Mouse (Mus musculus) limb, embryonic 13.5 days (tissue): ENCODE measurements around the gene Gm3194. TPM values are rescaled to one million over a fixed set of nuclear protein-coding genes. Genes with fewer than 3 reads are reported as not detected.
"Not testable (repeated sequence)": the region's sequence is repeated elsewhere in the genome, so short reads cannot be mapped to it uniquely, and the experiment has no call there.

ENCODE experiments used
- ATAC-seq: fragments of 200-750 bp; cut with Nextera tagmentation; 2 replicates; pipeline ENCODE4 v1.8.0; 2017; ENCODE audit warnings: low read depth, moderate number of reproducible peaks, moderate TSS enrichment; ENCODE audit not compliant: low FRiP score
- H3K27ac ChIP-seq: fragments of 300-500 bp; sonication (generic); 2 replicates; pipeline ENCODE4 v1.5.1; 2015; ENCODE audit warnings: inconsistent platforms, mild to moderate bottlenecking, moderate library complexity
- H3K27me3 ChIP-seq: fragments of 300-500 bp; sonication (generic); 2 replicates; pipeline ENCODE4 v1.6.1; 2015; ENCODE audit warnings: mild to moderate bottlenecking, inconsistent platforms
- H3K36me3 ChIP-seq: fragments of 300-500 bp; sonication (generic); 2 replicates; pipeline ENCODE4 v1.6.1; 2015; ENCODE audit warnings: inconsistent platforms, mild to moderate bottlenecking, moderate library complexity
- H3K4me1 ChIP-seq: fragments of 300-500 bp; sonication (generic); 2 replicates; pipeline ENCODE4 v1.6.1; 2015; ENCODE audit warnings: inconsistent platforms
- H3K4me2 ChIP-seq: fragments of 300-500 bp; sonication (generic); replicated peaks from 2 replicates; pipeline ENCODE4 v1.6.1; 2015; ENCODE audit warnings: inconsistent platforms, mild to moderate bottlenecking, moderate library complexity
- H3K4me3 ChIP-seq: fragments of 300-500 bp; sonication (generic); 2 replicates; pipeline ENCODE4 v1.5.1; 2015; ENCODE audit warnings: moderate library complexity, mild to moderate bottlenecking, inconsistent platforms
- H3K9ac ChIP-seq: fragments of 300-500 bp; sonication (generic); 2 replicates; pipeline ENCODE4 v1.6.1; 2015; ENCODE audit warnings: mild to moderate bottlenecking, inconsistent platforms
- H3K9me3 ChIP-seq: fragments of 300-500 bp; sonication (generic); 2 replicates; pipeline ENCODE4 v1.6.1; 2016; ENCODE audit warnings: inconsistent platforms
- WGBS: fragments of 180-500 bp; shearing (Covaris S2); methylation state at CpG from one replicate; pipeline ENCODE4 v1.1.7; 2015; 5-methylcytosine and 5-hydroxymethylcytosine counted together
- polyA plus RNA-seq: library from polyadenylated mRNA; unstranded; fragments of >200 nt; fragmentation: Nextera tagmentation; extraction: Ambion mirVana; gene quantifications from 2 replicates; pipeline ENCODE4 v1.2.1, GENCODE M21; 2015

Gene Gm3194
- polyA plus RNA-seq: 0.59 and 0.78 TPM in 2 replicates

- not testable (repeated sequence) for ATAC-seq, H3K4me2 ChIP-seq, H3K27me3 ChIP-seq, H3K27ac ChIP-seq, H3K4me1 ChIP-seq, H3K4me3 ChIP-seq, H3K9me3 ChIP-seq, H3K36me3 ChIP-seq, H3K9ac ChIP-seq
- no CpG with 5 or more reads among the region's 3 CpGs for WGBS
Measured at GRCm38 (mm10) chr14:5455367-5455766, at the start of gene Gm3194. Gm3194 (minus strand) TSS chr14:5455467.

GRCm38 (mm10) chr14:5501374-5501773, 46.1 kb upstream of the Gm3194 start, which contains the start of gene Gm3488:
Gm3488 (plus strand) TSS chr14:5501674.
- H3K27me3 ChIP-seq, ATAC-seq, H3K9ac ChIP-seq, H3K27ac ChIP-seq, H3K4me1 ChIP-seq, H3K4me3 ChIP-seq, H3K4me2 ChIP-seq, H3K9me3 ChIP-seq, H3K36me3 ChIP-seq: not testable (repeated sequence)
- no CpG with 5 or more reads among the region's 35 CpGs for WGBS

GRCm38 (mm10) chr14:5483907-5484306, 28.6 kb upstream of the Gm3194 start, which contains the start of gene Gm3187:
Gm3187 (plus strand) TSS chr14:5484207.
- ATAC-seq, H3K9me3 ChIP-seq, H3K4me1 ChIP-seq, H3K9ac ChIP-seq, H3K4me2 ChIP-seq, H3K4me3 ChIP-seq, H3K27ac ChIP-seq, H3K36me3 ChIP-seq, H3K27me3 ChIP-seq: not testable (repeated sequence)
- 81% methylated on average over 4 of the region's 5 CpGs for WGBS

GRCm38 (mm10) chr14:5477730-5478129, 22.5 kb upstream of the Gm3194 start, which contains the start of gene Gm8246:
Gm8246 (minus strand) TSS chr14:5477830.
- H3K36me3 ChIP-seq, H3K27ac ChIP-seq, H3K4me1 ChIP-seq, H3K4me2 ChIP-seq, H3K27me3 ChIP-seq, H3K4me3 ChIP-seq, H3K9me3 ChIP-seq, H3K9ac ChIP-seq, ATAC-seq: not testable (repeated sequence)
- no CpG with 5 or more reads among the region's 3 CpGs for WGBS

GRCm38 (mm10) chr14:5460469-5460868, 5.2 kb upstream of the Gm3194 start:
- H3K4me1 ChIP-seq, ATAC-seq, H3K9ac ChIP-seq, H3K27me3 ChIP-seq, H3K27ac ChIP-seq, H3K36me3 ChIP-seq, H3K4me3 ChIP-seq, H3K4me2 ChIP-seq, H3K9me3 ChIP-seq: not testable (repeated sequence)
- no CpG with 5 or more reads among the region's 19 CpGs for WGBS

GRCm38 (mm10) chr14:5388949-5389348, 66.3 kb downstream of the Gm3194 start, which contains the start of gene Gm3500:
Gm3500 (minus strand) TSS chr14:5389049.
- H3K27me3 ChIP-seq, H3K4me3 ChIP-seq, H3K36me3 ChIP-seq, H3K4me2 ChIP-seq, ATAC-seq, H3K9me3 ChIP-seq, H3K4me1 ChIP-seq, H3K27ac ChIP-seq, H3K9ac ChIP-seq: not testable (repeated sequence)
- no CpG with 5 or more reads among the region's 37 CpGs for WGBS

Other genes with a start within 250 kb of the Gm3194 start
- not detected in 2 replicates for gene Gm3526, start 194.9 kb downstream of the Gm3194 start, polyA plus RNA-seq
- not detected in 2 replicates for gene Gm3542, start 120.5 kb downstream of the Gm3194 start, polyA plus RNA-seq
- gene Gm3500, start 66.4 kb downstream of the Gm3194 start, polyA plus RNA-seq: 0.14 TPM in 1 of 2 replicates, not detected in the other
- not detected in 2 replicates for gene Gm8246, start 22.4 kb upstream of the Gm3194 start, polyA plus RNA-seq
- gene Gm3187, start 28.7 kb upstream of the Gm3194 start, polyA plus RNA-seq: not detected in 2 replicates
- 0.45 and 0.75 TPM in 2 replicates for gene Gm3488, start 46.2 kb upstream of the Gm3194 start, polyA plus RNA-seq
- not detected in 2 replicates for gene Gm3532, start 83.0 kb upstream of the Gm3194 start, polyA plus RNA-seq
- gene Gm8265, start 177.6 kb upstream of the Gm3194 start, polyA plus RNA-seq: not detected in 2 replicates
- not detected in 2 replicates for gene Gm9603, start 232.0 kb upstream of the Gm3194 start, polyA plus RNA-seq